Mouse (Mus musculus): ENCODE data around the gene Slc6a6. TPM values are rescaled to one million over a fixed set of nuclear protein-coding genes. Genes with fewer than 3 reads are reported as not detected.

Slc6a6 gene
- polyA plus RNA-seq, 1 experiment from 2014 or later, result 59.5 TPM

- Histone ChIP-seq H3K4me3 (replicated peaks; ENCODE audit: low read length) (no peak overlapping the region), H3K27me3 (ENCODE audit: control insufficient read depth, insufficient read depth, low read length) (no peaks in the 10 kb centered on the region), H3K27ac (ENCODE audit: low read length) (no peak overlapping the region), H3K9me3 (replicated peaks; ENCODE audit: control insufficient read depth, low read length) (no peaks in the 10 kb centered on the region), H3K4me1 (ENCODE audit: control insufficient read depth, insufficient read depth, low read length) (peaks cover 23% of the 10 kb centered on the region), H3K36me3 (ENCODE audit: control insufficient read depth, insufficient read depth, low read length) (peaks cover 18% of the 10 kb centered on the region; the same call in 1 of the 2 replicates), H3K4me2 (ENCODE audit: low read depth, low read length) (no peak overlapping the region), H3K9ac (ENCODE audit: low read length) (no peak overlapping the region)
- 49% methylated on average over 4 of the region's 4 CpGs for WGBS
- no peak for ATAC-seq (ENCODE audit: insufficient read depth, low FRiP score)
Measured at GRCm38 (mm10) chr6:91720588-91721214, 36.8 kb downstream of the Slc6a6 start.

- 69% methylated on average over 12 of the region's 12 CpGs for WGBS
- Histone ChIP-seq H3K4me3 (replicated peaks; ENCODE audit: low read length) (no peak overlapping the region), H3K27ac (ENCODE audit: low read length) (no peak overlapping the region), H3K36me3 (ENCODE audit: control insufficient read depth, insufficient read depth, low read length) (peaks cover 22% of the 10 kb centered on the region), H3K9ac (ENCODE audit: low read length) (no peak overlapping the region), H3K4me1 (ENCODE audit: control insufficient read depth, insufficient read depth, low read length) (peaks cover 23% of the 10 kb centered on the region), H3K4me2 (ENCODE audit: low read depth, low read length) (no peak overlapping the region), H3K27me3 (ENCODE audit: control insufficient read depth, insufficient read depth, low read length) (no peaks in the 10 kb centered on the region), H3K9me3 (replicated peaks; ENCODE audit: control insufficient read depth, low read length) (no peaks in the 10 kb centered on the region)
- peak; percentile 27; the same call in 1 of the 2 replicates for ATAC-seq (ENCODE audit: insufficient read depth, low FRiP score)
Measured at GRCm38 (mm10) chr6:91721215-91721701, 37.4 kb downstream of the Slc6a6 start.

DNA sequence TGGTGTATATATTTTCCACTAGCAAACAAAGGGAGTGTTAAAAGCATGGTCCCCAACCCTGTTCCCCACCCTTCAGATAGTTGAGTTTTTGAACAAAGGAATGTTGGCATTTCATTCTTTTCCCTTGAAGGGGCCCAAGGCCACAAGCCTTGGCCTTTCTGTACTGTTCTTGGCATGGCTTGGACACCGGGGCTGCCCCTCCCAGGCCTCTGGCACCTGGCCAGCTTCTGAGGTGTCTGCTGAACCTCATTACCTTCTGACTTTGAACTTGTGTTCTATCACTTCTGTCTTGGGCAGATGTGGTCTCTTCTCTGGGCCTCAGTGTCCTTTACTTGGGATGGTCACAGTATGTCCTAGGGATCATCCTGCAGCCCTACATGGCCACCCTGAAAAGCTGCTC, 43.5 kb downstream of the Slc6a6 start:
- no peak overlapping the region; the same call in 1 of the 2 replicates for H3K27ac ChIP-seq (ENCODE audit: low read length)
- no peak for ATAC-seq (ENCODE audit: insufficient read depth, low FRiP score)
- no peak overlapping the region for H3K4me2 ChIP-seq (ENCODE audit: low read depth, low read length)
- peaks cover 22% of the 10 kb centered on the region for H3K36me3 ChIP-seq (ENCODE audit: control insufficient read depth, insufficient read depth, low read length)
- WGBS, result 53% methylated on average over 1 of the region's 1 CpGs
- H3K9me3 ChIP-seq (replicated peaks; ENCODE audit: control insufficient read depth, low read length), result no peaks in the 10 kb centered on the region
- H3K27me3 ChIP-seq (ENCODE audit: control insufficient read depth, insufficient read depth, low read length), result no peaks in the 10 kb centered on the region
- H3K4me1 ChIP-seq (ENCODE audit: control insufficient read depth, insufficient read depth, low read length), result peaks cover 30% of the 10 kb centered on the region
- no peak overlapping the region for H3K9ac ChIP-seq (ENCODE audit: low read length)
- no peak overlapping the region for H3K4me3 ChIP-seq (replicated peaks; ENCODE audit: low read length)

GRCm38 (mm10) chr6:91728939-91729619, 45.2 kb downstream of the Slc6a6 start:
- H3K27me3 ChIP-seq (ENCODE audit: control insufficient read depth, insufficient read depth, low read length), result no peaks in the 10 kb centered on the region
- peaks cover 30% of the 10 kb centered on the region for H3K4me1 ChIP-seq (ENCODE audit: control insufficient read depth, insufficient read depth, low read length)
- 39% methylated on average over 6 of the region's 6 CpGs for WGBS
- no peak overlapping the region; the same call in 1 of the 2 replicates for H3K9ac ChIP-seq (ENCODE audit: low read length)
- H3K4me3 ChIP-seq (replicated peaks; ENCODE audit: low read length), result no peak overlapping the region
- H3K27ac ChIP-seq (ENCODE audit: low read length), result peak overlapping the region; percentile 94
- no peaks in the 10 kb centered on the region for H3K9me3 ChIP-seq (replicated peaks; ENCODE audit: control insufficient read depth, low read length)
- peak; percentile 35; the same call in 1 of the 2 replicates for ATAC-seq (ENCODE audit: insufficient read depth, low FRiP score)
- no peak overlapping the region for H3K4me2 ChIP-seq (ENCODE audit: low read depth, low read length)
- H3K36me3 ChIP-seq (ENCODE audit: control insufficient read depth, insufficient read depth, low read length), result peaks cover 15% of the 10 kb centered on the region

GRCm38 (mm10) chr6:91729677-91730127, 45.8 kb downstream of the Slc6a6 start:
- H3K27me3 ChIP-seq (ENCODE audit: control insufficient read depth, insufficient read depth, low read length), result no peaks in the 10 kb centered on the region
- H3K9ac ChIP-seq (ENCODE audit: low read length), result peak overlapping the region; percentile 44; the same call in 1 of the 2 replicates
- H3K4me2 ChIP-seq (ENCODE audit: low read depth, low read length), result no peak overlapping the region
- peaks cover 10% of the 10 kb centered on the region for H3K36me3 ChIP-seq (ENCODE audit: control insufficient read depth, insufficient read depth, low read length)
- H3K4me1 ChIP-seq (ENCODE audit: control insufficient read depth, insufficient read depth, low read length), result peaks cover 30% of the 10 kb centered on the region
- peak overlapping the region; percentile 94 for H3K27ac ChIP-seq (ENCODE audit: low read length)
- 15% methylated on average over 12 of the region's 12 CpGs for WGBS
- H3K4me3 ChIP-seq (replicated peaks; ENCODE audit: low read length), result no peak overlapping the region
- no peaks in the 10 kb centered on the region for H3K9me3 ChIP-seq (replicated peaks; ENCODE audit: control insufficient read depth, low read length)
- ATAC-seq (ENCODE audit: insufficient read depth, low FRiP score), result peak; percentile 88

DNA sequence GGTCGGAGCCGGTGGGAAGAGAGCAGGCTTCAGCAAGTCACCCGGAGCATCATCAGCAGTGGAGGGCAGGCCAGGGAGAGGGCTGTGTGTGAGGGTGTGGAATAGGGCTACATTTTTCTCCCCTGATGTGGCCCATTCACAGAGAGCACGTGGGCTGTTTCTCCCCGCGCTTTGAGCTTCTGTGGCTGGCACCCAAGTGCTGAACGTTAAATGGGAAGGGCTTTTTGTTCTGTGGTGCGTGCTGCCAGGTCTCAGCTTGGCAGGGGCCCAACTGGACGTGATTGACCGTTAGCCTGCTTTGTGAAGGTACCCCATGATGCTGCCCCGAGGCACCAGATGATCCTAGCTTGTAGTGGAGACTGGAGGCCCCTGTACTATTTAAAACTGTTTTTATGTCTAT, 48.3 kb downstream of the Slc6a6 start:
- Histone ChIP-seq H3K27me3 (ENCODE audit: control insufficient read depth, insufficient read depth, low read length) (no peaks in the 10 kb centered on the region), H3K9me3 (replicated peaks; ENCODE audit: control insufficient read depth, low read length) (no peaks in the 10 kb centered on the region), H3K4me1 (ENCODE audit: control insufficient read depth, insufficient read depth, low read length) (peaks cover 43% of the 10 kb centered on the region), H3K27ac (ENCODE audit: low read length) (no peak overlapping the region), H3K36me3 (ENCODE audit: control insufficient read depth, insufficient read depth, low read length) (no peaks in the 10 kb centered on the region), H3K9ac (ENCODE audit: low read length) (no peak overlapping the region), H3K4me3 (replicated peaks; ENCODE audit: low read length) (no peak overlapping the region), H3K4me2 (ENCODE audit: low read depth, low read length) (no peak overlapping the region)
- WGBS, result 78% methylated on average over 11 of the region's 11 CpGs
- no peak for ATAC-seq (ENCODE audit: insufficient read depth, low FRiP score)

- Histone ChIP-seq H3K4me2 (ENCODE audit: low read depth, low read length) (no peak overlapping the region), H3K36me3 (ENCODE audit: control insufficient read depth, insufficient read depth, low read length) (peaks cover under 1% of the 10 kb centered on the region; the same call in 1 of the 2 replicates), H3K4me1 (ENCODE audit: control insufficient read depth, insufficient read depth, low read length) (peaks cover 31% of the 10 kb centered on the region), H3K4me3 (replicated peaks; ENCODE audit: low read length) (no peak overlapping the region), H3K27ac (ENCODE audit: low read length) (peak overlapping the region; percentile 74), H3K9me3 (replicated peaks; ENCODE audit: control insufficient read depth, low read length) (no peaks in the 10 kb centered on the region), H3K27me3 (ENCODE audit: control insufficient read depth, insufficient read depth, low read length) (no peaks in the 10 kb centered on the region), H3K9ac (ENCODE audit: low read length) (no peak overlapping the region; the same call in 1 of the 2 replicates)
- peak; percentile 75 for ATAC-seq (ENCODE audit: insufficient read depth, low FRiP score)
- WGBS, result 34% methylated on average over 5 of the region's 5 CpGs
Measured at GRCm38 (mm10) chr6:91736471-91736870, 52.6 kb downstream of the Slc6a6 start.

GRCm38 (mm10) chr6:91737451-91737850, 53.6 kb downstream of the Slc6a6 start:
- Histone ChIP-seq H3K9me3 (replicated peaks; ENCODE audit: control insufficient read depth, low read length) (no peaks in the 10 kb centered on the region), H3K9ac (ENCODE audit: low read length) (no peak overlapping the region), H3K4me2 (ENCODE audit: low read depth, low read length) (no peak overlapping the region), H3K4me1 (ENCODE audit: control insufficient read depth, insufficient read depth, low read length) (peaks cover 31% of the 10 kb centered on the region), H3K27me3 (ENCODE audit: control insufficient read depth, insufficient read depth, low read length) (no peaks in the 10 kb centered on the region), H3K4me3 (replicated peaks; ENCODE audit: low read length) (no peak overlapping the region), H3K36me3 (ENCODE audit: control insufficient read depth, insufficient read depth, low read length) (peaks cover 6% of the 10 kb centered on the region; the same call in 1 of the 2 replicates), H3K27ac (ENCODE audit: low read length) (peak overlapping the region; percentile 74; the same call in 1 of the 2 replicates)
- no peak for ATAC-seq (ENCODE audit: insufficient read depth, low FRiP score)
- WGBS, result 79% methylated on average over 7 of the region's 7 CpGs

DNA sequence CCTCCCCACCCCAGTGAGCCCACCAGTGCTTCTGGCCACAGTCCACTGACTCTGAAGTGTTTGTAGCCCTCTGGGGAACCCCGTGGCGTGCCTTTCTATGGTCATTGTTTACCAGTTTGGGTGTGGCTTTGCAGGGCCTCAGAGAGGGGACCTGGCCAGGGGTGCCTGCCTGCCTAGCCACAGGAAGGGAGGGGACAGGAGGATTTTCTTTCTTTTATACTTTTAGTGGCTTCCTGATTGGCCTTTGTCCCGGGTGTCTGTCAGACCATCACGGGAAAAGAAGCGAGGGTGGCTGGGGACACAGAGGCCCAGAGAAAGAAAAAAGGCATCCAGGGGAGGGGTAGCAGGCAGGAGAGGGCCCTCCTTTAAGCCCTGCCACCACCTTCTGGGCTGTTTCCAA, 54.2 kb downstream of the Slc6a6 start:
- ATAC-seq (ENCODE audit: insufficient read depth, low FRiP score), result peak; percentile 59; the same call in 1 of the 2 replicates
- H3K36me3 ChIP-seq (ENCODE audit: control insufficient read depth, insufficient read depth, low read length), result peaks cover 6% of the 10 kb centered on the region; the same call in 1 of the 2 replicates
- H3K4me1 ChIP-seq (ENCODE audit: control insufficient read depth, insufficient read depth, low read length), result peaks cover 31% of the 10 kb centered on the region
- no peaks in the 10 kb centered on the region for H3K9me3 ChIP-seq (replicated peaks; ENCODE audit: control insufficient read depth, low read length)
- no peak overlapping the region for H3K4me3 ChIP-seq (replicated peaks; ENCODE audit: low read length)
- H3K9ac ChIP-seq (ENCODE audit: low read length), result 0 out of 2 replicates have a peak overlapping the region, but pooled peaks have one; percentile 44
- 42% methylated on average over 5 of the region's 5 CpGs for WGBS
- no peak overlapping the region for H3K4me2 ChIP-seq (ENCODE audit: low read depth, low read length)
- no peaks in the 10 kb centered on the region for H3K27me3 ChIP-seq (ENCODE audit: control insufficient read depth, insufficient read depth, low read length)
- peak overlapping the region; percentile 74; the same call in 1 of the 2 replicates for H3K27ac ChIP-seq (ENCODE audit: low read length)

Data from stomach, embryonic 16.5 days (tissue).